ENCODE assay signal across 16 mouse cellular contexts in the genomic region with DNA sequence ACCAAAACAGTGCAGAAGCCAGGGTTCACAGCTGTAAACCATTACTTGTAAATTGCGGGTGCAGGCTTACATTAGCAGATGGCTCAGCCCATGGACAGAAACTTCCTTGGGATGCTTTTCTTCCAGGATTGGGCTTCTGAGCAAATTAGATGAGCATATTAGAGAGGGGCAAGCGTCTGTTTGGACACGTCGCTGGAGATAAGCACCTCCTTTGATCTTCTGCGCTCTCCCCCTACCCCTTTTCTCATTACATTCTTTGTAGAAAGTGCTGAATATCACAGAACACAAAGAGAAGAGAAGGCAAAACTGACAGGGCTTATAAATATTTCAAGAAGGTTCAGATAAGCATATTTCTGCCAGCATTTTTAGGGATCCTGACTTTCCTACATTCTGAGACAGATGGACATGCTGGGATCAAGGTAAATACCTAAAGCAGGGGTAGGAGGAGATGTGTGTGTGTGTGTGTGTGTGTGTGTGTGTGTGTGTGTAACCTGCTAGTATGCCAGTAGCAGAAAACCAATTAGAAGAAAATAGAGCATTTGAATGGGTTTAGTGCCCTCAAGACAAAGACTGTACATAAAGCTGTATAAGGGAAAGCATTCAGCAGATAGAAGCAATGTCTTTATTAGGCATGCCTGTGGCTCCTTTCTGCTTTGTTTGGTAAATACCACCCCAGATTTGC.
DNase-seq lines count a peak whose midpoint lies in the region; ATAC-seq and TF ChIP-seq lines count a peak whose summit lies in the region.
"Had no signal": no experiment of that assay in that cellular context is flagged by ENCODE, and none has a peak within 500 bp of the region (broad histone marks: within the 10 kb centered on the region; RNA-seq: fewer than 3 reads in every experiment).

No protein-coding gene starts in this region.

- H3K27ac ChIP-seq in forebrain, embryonic 11.5 days (ENCODE audit: low read depth, low read length): no peak overlapping the region
- no peak overlapping the region for H3K27ac ChIP-seq in forebrain, postnatal 0 days (ENCODE audit: low read depth, low read length)
- H3K27ac ChIP-seq in neural tube, embryonic 12.5 days: no peak overlapping the region
- H3K27ac ChIP-seq in hindbrain, embryonic 16.5 days (ENCODE audit: low read depth, low read length): no peak overlapping the region
- no peak overlapping the region for H3K27ac ChIP-seq in kidney, embryonic 15.5 days
- H3K27ac ChIP-seq: heart, embryonic 10.5 days had no signal

- no peak for TF ChIP-seq CTCF in forebrain, postnatal 0 days (IDR thresholded peaks at IDR 0.05; ENCODE audit: low read depth)

- H3K9ac ChIP-seq in forebrain, embryonic 11.5 days (ENCODE audit: low read length): no peak overlapping the region
- H3K9ac ChIP-seq in forebrain, postnatal 0 days: no peak overlapping the region
- no peak overlapping the region for H3K9ac ChIP-seq in neural tube, embryonic 12.5 days
- H3K9ac ChIP-seq in hindbrain, embryonic 16.5 days (ENCODE audit: low read depth, low read length): no peak overlapping the region
- no peak overlapping the region for H3K9ac ChIP-seq in kidney, embryonic 15.5 days
- H3K9ac ChIP-seq: liver, postnatal 0 days had no signal

- peak; percentile 56 for ATAC-seq in forebrain, embryonic 11.5 days (replicated peaks; ENCODE audit: low FRiP score)
- no peak for ATAC-seq in forebrain, postnatal 0 days
- ATAC-seq in neural tube, embryonic 12.5 days (ENCODE audit: low FRiP score, low read depth): 0 out of 2 replicates have a peak, but pooled peaks have one; percentile 17
- peak; percentile 56 for ATAC-seq in hindbrain, embryonic 16.5 days
- ATAC-seq in kidney, embryonic 15.5 days (replicated peaks; ENCODE audit: low FRiP score): no peak
- ATAC-seq: liver, postnatal 0 days had no signal

- no peaks in the 10 kb centered on the region for H3K9me3 ChIP-seq in forebrain, embryonic 11.5 days (ENCODE audit: control insufficient read depth, low read length)
- H3K9me3 ChIP-seq in forebrain, postnatal 0 days (ENCODE audit: low read length): no peaks in the 10 kb centered on the region
- H3K9me3 ChIP-seq in neural tube, embryonic 12.5 days: no peaks in the 10 kb centered on the region
- no peaks in the 10 kb centered on the region for H3K9me3 ChIP-seq in hindbrain, embryonic 16.5 days (ENCODE audit: control insufficient read depth, low read length)
- H3K9me3 ChIP-seq in kidney, embryonic 15.5 days (replicated peaks): no peaks in the 10 kb centered on the region
- H3K9me3 ChIP-seq: heart, embryonic 10.5 days had no signal

- no peak for DNase-seq in forebrain, embryonic 11.5 days (ENCODE audit: low spot score)
- DNase-seq in forebrain, postnatal 0 days: no peak
- no peak for DNase-seq in neural tube, embryonic 10.5 days (ENCODE audit: extremely low spot score, low spot score)
- DNase-seq in retina, embryonic 14.5 days (ENCODE audit: low spot score): peak; percentile 64
- no peak for DNase-seq in testis, postnatal 10 days (ENCODE audit: low spot score)
- DNase-seq: adrenal gland, adult 2 months; gastrocnemius, postnatal 25 days; heart, postnatal 10 days; liver; liver, postnatal 0 days; thymus, adult 18-20 months had no signal

- WGBS in forebrain, embryonic 11.5 days: 26% methylated on average over 5 of the region's 5 CpGs
- WGBS in forebrain, postnatal 0 days: 27% methylated on average over 5 of the region's 5 CpGs
- WGBS in neural tube, embryonic 12.5 days: 48% methylated on average over 5 of the region's 5 CpGs
- 47% methylated on average over 5 of the region's 5 CpGs for WGBS in hindbrain, embryonic 16.5 days
- WGBS in kidney, embryonic 15.5 days: 47% methylated on average over 5 of the region's 5 CpGs

- H3K4me3 ChIP-seq in forebrain, embryonic 11.5 days (ENCODE audit: low read depth, low read length): no peak overlapping the region
- no peak overlapping the region for H3K4me3 ChIP-seq in forebrain, postnatal 0 days (ENCODE audit: low read depth, low read length)
- H3K4me3 ChIP-seq in neural tube, embryonic 12.5 days: no peak overlapping the region
- no peak overlapping the region for H3K4me3 ChIP-seq in hindbrain, embryonic 16.5 days (ENCODE audit: low read length)
- H3K4me3 ChIP-seq in kidney, embryonic 15.5 days (replicated peaks): no peak overlapping the region
- H3K4me3 ChIP-seq: heart, embryonic 10.5 days had no signal

- no peaks in the 10 kb centered on the region for H3K27me3 ChIP-seq in forebrain, embryonic 11.5 days (ENCODE audit: control insufficient read depth, insufficient read depth, low read length)
- H3K27me3 ChIP-seq in forebrain, postnatal 0 days (ENCODE audit: insufficient read depth, low read length): no peaks in the 10 kb centered on the region
- no peaks in the 10 kb centered on the region for H3K27me3 ChIP-seq in neural tube, embryonic 12.5 days (replicated peaks)
- H3K27me3 ChIP-seq in hindbrain, embryonic 16.5 days (replicated peaks; ENCODE audit: control insufficient read depth, insufficient read depth, low read length): no peaks in the 10 kb centered on the region
- H3K27me3 ChIP-seq in kidney, embryonic 15.5 days: no peaks in the 10 kb centered on the region
- H3K27me3 ChIP-seq: CH12.LX had no signal

- no peaks in the 10 kb centered on the region; the same call in 1 of the 2 replicates for H3K4me1 ChIP-seq in forebrain, embryonic 11.5 days (replicated peaks; ENCODE audit: control insufficient read depth, insufficient read depth, low read length)
- H3K4me1 ChIP-seq in forebrain, postnatal 0 days (ENCODE audit: insufficient read depth): peaks cover 8% of the 10 kb centered on the region; the same call in 1 of the 2 replicates
- H3K4me1 ChIP-seq in neural tube, embryonic 12.5 days: no peaks in the 10 kb centered on the region
- no peaks in the 10 kb centered on the region for H3K4me1 ChIP-seq in hindbrain, embryonic 16.5 days (ENCODE audit: control insufficient read depth, insufficient read depth, low read depth, low read length)
- no peaks in the 10 kb centered on the region for H3K4me1 ChIP-seq in kidney, embryonic 15.5 days
- H3K4me1 ChIP-seq: heart, embryonic 10.5 days had no signal

- H3K4me2 ChIP-seq in forebrain, embryonic 11.5 days (ENCODE audit: low read depth, low read length, severe bottlenecking): no peak overlapping the region
- H3K4me2 ChIP-seq in forebrain, postnatal 0 days (ENCODE audit: low read depth): no peak overlapping the region
- no peak overlapping the region for H3K4me2 ChIP-seq in neural tube, embryonic 12.5 days (replicated peaks)
- H3K4me2 ChIP-seq in hindbrain, embryonic 16.5 days (ENCODE audit: low read length): no peak overlapping the region
- H3K4me2 ChIP-seq in kidney, embryonic 15.5 days: no peak overlapping the region

- H3K36me3 ChIP-seq in forebrain, embryonic 11.5 days (ENCODE audit: control insufficient read depth, insufficient read depth, low read length): no peaks in the 10 kb centered on the region
- H3K36me3 ChIP-seq in forebrain, postnatal 0 days (ENCODE audit: insufficient read depth): no peaks in the 10 kb centered on the region
- no peaks in the 10 kb centered on the region for H3K36me3 ChIP-seq in neural tube, embryonic 12.5 days
- H3K36me3 ChIP-seq in hindbrain, embryonic 16.5 days (ENCODE audit: control insufficient read depth, insufficient read depth, low read length): no peaks in the 10 kb centered on the region
- H3K36me3 ChIP-seq in kidney, embryonic 15.5 days: no peaks in the 10 kb centered on the region
- H3K36me3 ChIP-seq: heart, embryonic 10.5 days had no signal

Comparison
In these comparisons a context has a peak if more than half of its experiments do, and no peak if none do; other contexts are left out.
1. ATAC-seq: peak in forebrain, embryonic 11.5 days (single experiment), neural tube, embryonic 12.5 days (single experiment) and hindbrain, embryonic 16.5 days (single experiment); none in forebrain, postnatal 0 days (single experiment) and kidney, embryonic 15.5 days (single experiment).